Mouse (Mus musculus) forebrain, embryonic 16.5 days (tissue): Measurements from ENCODE around the gene Adgrb3. TPM values are rescaled to one million over a fixed set of nuclear protein-coding genes. Genes with fewer than 3 reads are reported as not detected.
A peak's percentile ranks its signal among the peaks of the same experiment; 100 is the strongest.

Experiments
- ATAC-seq: fragments of 200-750 bp; cut with Nextera tagmentation; 2 replicates; pipeline ENCODE4 v1.8.0; 2017; ENCODE audit warnings: mild to moderate bottlenecking, moderate library complexity
- H3K27ac ChIP-seq: fragments of 300-500 bp; sonication (generic); 2 replicates; pipeline ENCODE4 v1.5.1; 2014; ENCODE audit warnings: low read length, control low read depth
- H3K27me3 ChIP-seq: fragments of 300-500 bp; sonication (generic); replicated peaks from 2 replicates; pipeline ENCODE4 v1.6.1; 2014; ENCODE audit warnings: low read length; ENCODE audit not compliant: control insufficient read depth, insufficient read depth
- H3K36me3 ChIP-seq: fragments of 300-500 bp; sonication (generic); 2 replicates; pipeline ENCODE4 v1.6.1; 2014; ENCODE audit not compliant: control insufficient read depth, insufficient read depth
- H3K4me1 ChIP-seq: fragments of 300-500 bp; sonication (generic); replicated peaks from 2 replicates; pipeline ENCODE4 v1.6.1; 2014; ENCODE audit warnings: low read length; ENCODE audit not compliant: control insufficient read depth, insufficient read depth
- H3K4me2 ChIP-seq: fragments of 300-500 bp; sonication (generic); 2 replicates; pipeline ENCODE4 v1.6.1; 2014; ENCODE audit warnings: mild to moderate bottlenecking, low read length, control low read depth
- H3K4me3 ChIP-seq: fragments of 300-500 bp; sonication (generic); replicated peaks from 2 replicates; pipeline ENCODE4 v1.5.1; 2014; ENCODE audit warnings: mild to moderate bottlenecking, low read length, control low read depth
- H3K9ac ChIP-seq: fragments of 300-500 bp; sonication (generic); replicated peaks from 2 replicates; pipeline ENCODE4 v1.6.1; 2014; ENCODE audit warnings: low read depth, low read length, control low read depth
- H3K9me3 ChIP-seq: fragments of 300-500 bp; sonication (generic); 2 replicates; pipeline ENCODE4 v1.6.1; 2016; ENCODE audit warnings: low read length; ENCODE audit not compliant: control insufficient read depth
- WGBS: fragments of 180-500 bp; shearing (Covaris S2); extraction: QIAGEN DNeasy Blood & Tissue Kit; methylation state at CpG from one replicate; pipeline ENCODE4 v1.1.7; 2014; 5-methylcytosine and 5-hydroxymethylcytosine counted together
- polyA plus RNA-seq: library from polyadenylated mRNA; unstranded; fragments of >200 nt; fragmentation: Nextera tagmentation; extraction: Ambion mirVana; gene quantifications from 2 replicates; pipeline ENCODE4 v1.2.1, GENCODE M21; 2015

Gene Adgrb3
- polyA plus RNA-seq, 1 experiment from 2014 or later = 61.3 TPM

- H3K9ac ChIP-seq = no peak overlapping the region
- no peak overlapping the region for H3K27ac ChIP-seq
- no peaks in the 10 kb centered on the region for H3K36me3 ChIP-seq
- H3K9me3 ChIP-seq = no peaks in the 10 kb centered on the region
- ATAC-seq = no peak
- H3K4me3 ChIP-seq = no peak overlapping the region
- H3K27me3 ChIP-seq = no peaks in the 10 kb centered on the region
- no peaks in the 10 kb centered on the region for H3K4me1 ChIP-seq
- H3K4me2 ChIP-seq = no peak overlapping the region
Measured at GRCm38 (mm10) chr1:25199392-25199791, 630.1 kb downstream of the Adgrb3 start.

GRCm38 (mm10) chr1:25191986-25192385, 637.5 kb downstream of the Adgrb3 start:
- no peak for ATAC-seq
- no peaks in the 10 kb centered on the region; the same call in 1 of the 2 replicates for H3K4me1 ChIP-seq
- no peak overlapping the region for H3K27ac ChIP-seq
- H3K36me3 ChIP-seq = no peaks in the 10 kb centered on the region
- H3K27me3 ChIP-seq = no peaks in the 10 kb centered on the region
- H3K9me3 ChIP-seq = no peaks in the 10 kb centered on the region
- 23% methylated on average over 11 of the region's 11 CpGs for WGBS
- H3K9ac ChIP-seq = no peak overlapping the region
- no peak overlapping the region for H3K4me3 ChIP-seq
- H3K4me2 ChIP-seq = no peak overlapping the region

DNA sequence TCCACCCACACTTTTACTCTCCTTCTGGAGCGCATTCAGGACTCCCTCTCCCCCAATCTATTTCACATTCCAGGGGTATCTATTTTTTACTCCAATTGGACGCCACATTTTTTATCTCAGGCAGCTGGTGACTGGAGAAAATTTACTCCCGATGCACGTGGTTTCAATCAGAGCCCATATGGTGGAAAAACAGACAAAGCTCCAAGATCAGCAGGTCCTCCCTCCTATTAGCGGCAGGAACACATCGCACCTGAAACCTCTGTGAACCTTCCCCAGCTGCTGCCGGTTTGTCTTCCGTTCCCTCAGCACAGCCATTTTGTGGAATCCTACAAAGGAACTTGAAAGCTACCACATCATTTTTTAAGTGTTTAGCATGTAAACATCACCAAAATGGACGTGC, 640.2 kb downstream of the Adgrb3 start:
- no peak overlapping the region for H3K4me2 ChIP-seq
- H3K36me3 ChIP-seq = no peaks in the 10 kb centered on the region
- H3K4me1 ChIP-seq = no peaks in the 10 kb centered on the region; the same call in 1 of the 2 replicates
- 69% methylated on average over 9 of the region's 9 CpGs for WGBS
- no peaks in the 10 kb centered on the region for H3K27me3 ChIP-seq
- no peak overlapping the region for H3K27ac ChIP-seq
- no peak overlapping the region for H3K9ac ChIP-seq
- H3K4me3 ChIP-seq = no peak overlapping the region
- no peaks in the 10 kb centered on the region for H3K9me3 ChIP-seq
- ATAC-seq = no peak

- peak; percentile 45 for ATAC-seq
- Histone ChIP-seq H3K9ac (no peak overlapping the region), H3K27me3 (no peaks in the 10 kb centered on the region), H3K4me2 (no peak overlapping the region), H3K9me3 (no peaks in the 10 kb centered on the region), H3K27ac (no peak overlapping the region), H3K4me3 (no peak overlapping the region), H3K36me3 (no peaks in the 10 kb centered on the region), H3K4me1 (no peaks in the 10 kb centered on the region)
- WGBS = 96% methylated on average over 2 of the region's 2 CpGs
Measured at GRCm38 (mm10) chr1:25185909-25186308, 643.6 kb downstream of the Adgrb3 start.

DNA sequence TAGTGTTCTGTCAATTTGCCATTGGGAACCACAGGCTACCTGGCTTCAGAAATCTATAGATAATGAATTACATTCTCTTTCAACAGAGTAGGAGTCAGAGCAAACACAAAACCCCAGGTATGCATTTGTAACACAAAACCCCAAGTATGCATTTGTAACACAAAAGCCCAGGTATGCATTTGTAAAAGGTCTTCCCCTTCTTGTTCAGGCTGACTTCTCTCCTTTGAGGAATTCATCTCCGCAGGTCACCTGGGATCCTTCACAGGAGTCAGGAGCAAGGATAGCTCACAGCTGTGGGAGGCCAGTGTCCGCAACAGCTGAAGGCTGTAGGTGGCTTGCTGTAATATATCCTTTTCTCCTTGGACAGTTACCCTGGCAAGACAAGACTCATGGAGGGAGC, 647.6 kb downstream of the Adgrb3 start:
- Histone ChIP-seq H3K27ac (no peak overlapping the region), H3K9ac (no peak overlapping the region), H3K36me3 (no peaks in the 10 kb centered on the region), H3K27me3 (no peaks in the 10 kb centered on the region), H3K9me3 (no peaks in the 10 kb centered on the region), H3K4me2 (no peak overlapping the region), H3K4me3 (no peak overlapping the region), H3K4me1 (peaks cover 20% of the 10 kb centered on the region)
- ATAC-seq = no peak
- 95% methylated on average over 2 of the region's 2 CpGs for WGBS

GRCm38 (mm10) chr1:25180615-25181014, 648.9 kb downstream of the Adgrb3 start:
- no peaks in the 10 kb centered on the region for H3K27me3 ChIP-seq
- peak; percentile 51 for ATAC-seq
- H3K4me1 ChIP-seq = peaks cover 20% of the 10 kb centered on the region
- no peak overlapping the region for H3K4me3 ChIP-seq
- H3K36me3 ChIP-seq = no peaks in the 10 kb centered on the region
- H3K9me3 ChIP-seq = no peaks in the 10 kb centered on the region
- WGBS = 7% methylated on average over 6 of the region's 6 CpGs
- peak overlapping the region; percentile 36 for H3K27ac ChIP-seq
- H3K4me2 ChIP-seq = no peak overlapping the region
- no peak overlapping the region for H3K9ac ChIP-seq

- 14% methylated on average over 9 of the region's 9 CpGs for WGBS
- H3K4me2 ChIP-seq = no peak overlapping the region
Measured at GRCm38 (mm10) chr1:25179860-25180582, 649.5 kb downstream of the Adgrb3 start.

GRCm38 (mm10) chr1:25178347-25179130, 651.0 kb downstream of the Adgrb3 start:
- Histone ChIP-seq H3K36me3 (no peaks in the 10 kb centered on the region), H3K27me3 (no peaks in the 10 kb centered on the region), H3K9ac (no peak overlapping the region), H3K4me1 (peaks cover 20% of the 10 kb centered on the region), H3K27ac (no peak overlapping the region), H3K4me3 (no peak overlapping the region), H3K4me2 (no peak overlapping the region), H3K9me3 (no peaks in the 10 kb centered on the region)
- ATAC-seq = no peak
- 31% methylated on average over 21 of the region's 21 CpGs for WGBS

More at GRCm38 (mm10) chr1:25179860-25180582, 649.5 kb downstream of the Adgrb3 start:
- Histone ChIP-seq H3K4me1 (peaks cover 20% of the 10 kb centered on the region), H3K9ac (no peak overlapping the region), H3K4me3 (no peak overlapping the region), H3K36me3 (no peaks in the 10 kb centered on the region), H3K9me3 (no peaks in the 10 kb centered on the region), H3K27me3 (no peaks in the 10 kb centered on the region), H3K27ac (peak overlapping the region; percentile 36)
- ATAC-seq = peak; percentile 71

GRCm38 (mm10) chr1:25167120-25167519, 662.4 kb downstream of the Adgrb3 start:
- WGBS = 92% methylated on average over 5 of the region's 5 CpGs

More at GRCm38 (mm10) chr1:25167120-25167519, 662.4 kb downstream of the Adgrb3 start:
- H3K9ac ChIP-seq = no peak overlapping the region
- no peaks in the 10 kb centered on the region for H3K27me3 ChIP-seq
- ATAC-seq = no peak
- H3K36me3 ChIP-seq = no peaks in the 10 kb centered on the region
- H3K27ac ChIP-seq = peak overlapping the region; percentile 74
- H3K9me3 ChIP-seq = no peaks in the 10 kb centered on the region
- H3K4me1 ChIP-seq = peaks cover 9% of the 10 kb centered on the region; the same call in 1 of the 2 replicates
- no peak overlapping the region for H3K4me3 ChIP-seq
- H3K4me2 ChIP-seq = no peak overlapping the region
